In the genomic region with DNA sequence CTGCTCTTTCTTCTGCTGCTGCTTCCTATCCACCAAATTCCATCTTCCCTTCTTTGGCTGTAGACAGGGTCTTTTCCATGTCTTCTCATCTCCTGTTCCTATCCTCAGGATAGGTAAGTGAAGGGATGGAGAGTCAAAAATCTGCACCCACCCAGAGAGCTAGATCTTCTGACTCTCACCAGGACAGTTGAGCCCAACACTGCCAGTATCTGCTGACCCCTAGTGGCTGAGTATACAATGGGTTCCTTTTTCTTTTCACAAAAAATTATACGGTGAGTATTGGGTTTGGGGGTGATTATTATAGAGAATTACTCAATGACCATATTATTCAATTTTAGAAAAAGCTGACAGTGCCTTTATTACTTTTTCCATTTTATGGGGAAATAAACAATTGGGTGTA, we compare ENCODE assay signal across 8 mouse cellular contexts.
DNase-seq lines count a peak whose midpoint lies in the region; ATAC-seq and TF ChIP-seq lines count a peak whose summit lies in the region.

No protein-coding gene starts in this region.

- no peak overlapping the region for H3K4me3 ChIP-seq in heart, postnatal 0 days (ENCODE audit: low read depth, low read length)
- H3K4me3 ChIP-seq in forebrain, embryonic 14.5 days (ENCODE audit: low read depth, low read length) = no peak overlapping the region
- no peak overlapping the region for H3K4me3 ChIP-seq in stomach, postnatal 0 days (ENCODE audit: low read depth, low read length)

- no peak overlapping the region for H3K27ac ChIP-seq in heart, postnatal 0 days (ENCODE audit: low read depth)
- no peak overlapping the region for H3K27ac ChIP-seq in forebrain, embryonic 14.5 days (ENCODE audit: low read depth, low read length)
- H3K27ac ChIP-seq in stomach, postnatal 0 days (replicated peaks) = no peak overlapping the region

- H3K9ac ChIP-seq in heart, postnatal 0 days (replicated peaks; ENCODE audit: low read depth, low read length) = no peak overlapping the region
- H3K9ac ChIP-seq in forebrain, embryonic 14.5 days (ENCODE audit: low read length) = no peak overlapping the region
- H3K9ac ChIP-seq in stomach, postnatal 0 days (ENCODE audit: low read length) = no peak overlapping the region

- peak; percentile 75 for TF ChIP-seq CTCF in heart, postnatal 0 days (IDR thresholded peaks at IDR 0.05; ENCODE audit: low read depth)
- peak; percentile 73 for TF ChIP-seq CTCF in stomach, postnatal 0 days (IDR thresholded peaks at IDR 0.05; ENCODE audit: low read depth)

- no peaks in the 10 kb centered on the region for H3K36me3 ChIP-seq in heart, postnatal 0 days (replicated peaks; ENCODE audit: control insufficient read depth, insufficient read depth, low read length)
- no peaks in the 10 kb centered on the region for H3K36me3 ChIP-seq in forebrain, embryonic 14.5 days (ENCODE audit: control insufficient read depth, insufficient read depth, low read length)
- no peaks in the 10 kb centered on the region for H3K36me3 ChIP-seq in stomach, postnatal 0 days (ENCODE audit: control insufficient read depth, insufficient read depth, low read length)

- H3K9me3 ChIP-seq in heart, postnatal 0 days (replicated peaks; ENCODE audit: control insufficient read depth, low read length) = no peaks in the 10 kb centered on the region
- H3K9me3 ChIP-seq in forebrain, embryonic 14.5 days (replicated peaks; ENCODE audit: control insufficient read depth, low read length) = no peaks in the 10 kb centered on the region
- no peaks in the 10 kb centered on the region for H3K9me3 ChIP-seq in stomach, postnatal 0 days (ENCODE audit: control insufficient read depth, low read length)

- WGBS in heart, postnatal 0 days = 14% methylated on average over 1 of the region's 1 CpGs
- 33% methylated on average over 1 of the region's 1 CpGs for WGBS in forebrain, embryonic 14.5 days
- 34% methylated on average over 1 of the region's 1 CpGs for WGBS in stomach, postnatal 0 days

- TF ChIP-seq EP300 in heart, postnatal 0 days (IDR thresholded peaks at IDR 0.05; ENCODE audit: low read depth) = no peak
- TF ChIP-seq EP300 in stomach, postnatal 0 days (optimal IDR thresholded peaks at IDR 0.05) = no peak

- no peak for DNase-seq in heart, postnatal 0 days (ENCODE audit: low spot score)
- DNase-seq in heart, adult 11 months = no peak
- peak; percentile 37 for DNase-seq in testis, postnatal 10 days (ENCODE audit: low spot score)
- no peak for DNase-seq in testis, postnatal 14 days (ENCODE audit: low spot score)
- peak; percentile 57 for DNase-seq in forebrain, embryonic 14.5 days (ENCODE audit: low spot score)
- no peak for DNase-seq in stomach, postnatal 0 days (ENCODE audit: low spot score)
- DNase-seq in thymus, postnatal 25 days = no peak
- no peak for DNase-seq in T-cell, adult 2 months (ENCODE audit: low spot score)

- no peak for ATAC-seq in heart, postnatal 0 days (ENCODE audit: insufficient read depth, low read depth)
- peak; percentile 60 for ATAC-seq in forebrain, embryonic 14.5 days
- no peak for ATAC-seq in stomach, postnatal 0 days (ENCODE audit: low FRiP score, low TSS enrichment)

- no peak overlapping the region for H3K4me2 ChIP-seq in heart, postnatal 0 days (ENCODE audit: low read depth, low read length)
- H3K4me2 ChIP-seq in forebrain, embryonic 14.5 days (ENCODE audit: low read length) = no peak overlapping the region
- no peak overlapping the region for H3K4me2 ChIP-seq in stomach, postnatal 0 days (replicated peaks; ENCODE audit: low read depth)

- H3K27me3 ChIP-seq in heart, postnatal 0 days (ENCODE audit: control insufficient read depth, insufficient read depth, low read length) = no peaks in the 10 kb centered on the region
- H3K27me3 ChIP-seq in forebrain, embryonic 14.5 days (replicated peaks; ENCODE audit: control insufficient read depth, insufficient read depth, low read length) = no peaks in the 10 kb centered on the region
- no peaks in the 10 kb centered on the region for H3K27me3 ChIP-seq in stomach, postnatal 0 days (ENCODE audit: control insufficient read depth, insufficient read depth, low read length)

- no peaks in the 10 kb centered on the region for H3K4me1 ChIP-seq in heart, postnatal 0 days (ENCODE audit: control insufficient read depth, insufficient read depth)
- no peaks in the 10 kb centered on the region for H3K4me1 ChIP-seq in forebrain, embryonic 14.5 days (ENCODE audit: control insufficient read depth, insufficient read depth, low read length)
- H3K4me1 ChIP-seq in stomach, postnatal 0 days (replicated peaks; ENCODE audit: control insufficient read depth, insufficient read depth) = no peaks in the 10 kb centered on the region

Comparison
In these comparisons a context has a peak if more than half of its experiments do, and no peak if none do; other contexts are left out.
1. DNase-seq: peak in testis, postnatal 10 days (single experiment) and forebrain, embryonic 14.5 days (single experiment); none in heart, postnatal 0 days (single experiment), heart, adult 11 months (single experiment), testis, postnatal 14 days (single experiment), stomach, postnatal 0 days (single experiment), thymus, postnatal 25 days (single experiment) and T-cell, adult 2 months (single experiment).